Mouse (Mus musculus) intestine, postnatal 0 days (tissue): ENCODE results near the gene Ubc. TPM values are rescaled to one million over a fixed set of nuclear protein-coding genes. Genes with fewer than 3 reads are reported as not detected.

Experiments used
- ATAC-seq: fragments of 200-750 bp; cut with Nextera tagmentation; 2 replicates; pipeline ENCODE4 v1.8.0; 2017; ENCODE audit warnings: mild to moderate bottlenecking, moderate TSS enrichment, moderate library complexity
- H3K27ac ChIP-seq: fragments of 300-500 bp; sonication (generic); 2 replicates; pipeline ENCODE4 v1.5.1; 2014; ENCODE audit warnings: mild to moderate bottlenecking, low read depth, low read length, moderate library complexity
- H3K27me3 ChIP-seq: fragments of 300-500 bp; sonication (generic); replicated peaks from 2 replicates; pipeline ENCODE4 v1.6.1; 2014; ENCODE audit warnings: low read length, mixed read lengths; ENCODE audit not compliant: control insufficient read depth, insufficient read depth
- H3K36me3 ChIP-seq: fragments of 300-500 bp; sonication (generic); 2 replicates; pipeline ENCODE4 v1.6.1; 2014; ENCODE audit warnings: mild to moderate bottlenecking, moderate library complexity; ENCODE audit not compliant: control insufficient read depth, insufficient read depth
- H3K4me1 ChIP-seq: fragments of 300-500 bp; sonication (generic); replicated peaks from 2 replicates; pipeline ENCODE4 v1.6.1; 2014; ENCODE audit warnings: antibody characterized with exemption, low read length, mixed read lengths; ENCODE audit not compliant: control insufficient read depth, insufficient read depth
- H3K4me2 ChIP-seq: fragments of 300-500 bp; sonication (generic); replicated peaks from 2 replicates; pipeline ENCODE4 v1.6.1; 2014; ENCODE audit warnings: low read depth, mild to moderate bottlenecking, moderate library complexity
- H3K4me3 ChIP-seq: fragments of 300-500 bp; sonication (generic); 2 replicates; pipeline ENCODE4 v1.5.1; 2014; ENCODE audit warnings: low read depth, low read length
- H3K9ac ChIP-seq: fragments of 300-500 bp; sonication (generic); 2 replicates; pipeline ENCODE4 v1.6.1; 2014; ENCODE audit warnings: mild to moderate bottlenecking, low read depth, low read length
- H3K9me3 ChIP-seq: fragments of 300-500 bp; sonication (generic); 2 replicates; pipeline ENCODE4 v1.6.1; 2016; ENCODE audit warnings: mixed run types; ENCODE audit not compliant: control insufficient read depth
- CTCF ChIP-seq: sonication (generic); IDR thresholded peaks from 2 replicates; pipeline ENCODE4 v1.5.1; 2016; ENCODE audit warnings: low read depth, mild to moderate bottlenecking, control low read depth, antibody characterized with exemption, moderate library complexity
- WGBS: fragments of 180-500 bp; shearing (Covaris S2); extraction: QIAGEN DNeasy Blood & Tissue Kit; methylation state at CpG from one replicate; pipeline ENCODE4 v1.1.7; 2014; 5-methylcytosine and 5-hydroxymethylcytosine counted together
- polyA plus RNA-seq: library from polyadenylated mRNA; unstranded; fragments of >200 nt; fragmentation: Nextera tagmentation; extraction: Ambion mirVana; gene quantifications from 2 replicates; pipeline ENCODE4 v1.2.1, GENCODE M21; 2015

The Ubc gene
- polyA plus RNA-seq, 1 experiment from 2014 or later: 371 TPM

GRCm38 (mm10) chr5:125348487-125348886 lies 41.5 kb downstream of the Ubc start:
- H3K4me1 ChIP-seq: no peaks in the 10 kb centered on the region
- WGBS: 43% methylated on average over 8 of the region's 8 CpGs
- 0 out of 2 replicates have a peak, but pooled peaks cover 4% of the 10 kb centered on the region for H3K27me3 ChIP-seq
- no peak overlapping the region for H3K4me2 ChIP-seq
- H3K27ac ChIP-seq: no peak overlapping the region
- no peaks in the 10 kb centered on the region for H3K9me3 ChIP-seq
- H3K9ac ChIP-seq: no peak overlapping the region
- peak; percentile 50 for ATAC-seq
- peak; percentile 77 for TF ChIP-seq CTCF
- H3K4me3 ChIP-seq: no peak overlapping the region
- no peaks in the 10 kb centered on the region for H3K36me3 ChIP-seq

DNA sequence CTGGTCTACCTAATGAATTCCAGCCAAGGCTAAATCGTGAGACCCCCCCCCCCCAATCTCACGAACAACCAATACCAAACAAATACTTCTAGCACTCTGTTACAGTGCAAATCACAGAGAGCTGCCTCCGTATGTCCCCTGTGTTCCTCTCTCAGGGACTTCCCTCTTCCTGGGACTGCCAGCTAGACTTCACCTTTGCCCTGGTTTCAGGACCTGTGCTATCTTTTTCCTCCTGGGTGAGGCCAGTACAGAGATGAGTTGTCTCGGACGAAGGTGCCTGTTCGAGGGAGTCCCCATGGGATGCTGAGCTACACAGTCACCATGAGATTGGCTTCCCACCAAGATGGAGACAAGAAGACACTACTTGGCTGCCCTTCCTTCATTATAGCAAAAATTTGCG lies 41.9 kb downstream of the Ubc start:
- peak; percentile 75 for ATAC-seq
- Histone ChIP-seq H3K27ac (no peak overlapping the region), H3K9me3 (no peaks in the 10 kb centered on the region), H3K9ac (no peak overlapping the region), H3K36me3 (no peaks in the 10 kb centered on the region), H3K4me2 (no peak overlapping the region), H3K4me1 (no peaks in the 10 kb centered on the region), H3K4me3 (no peak overlapping the region), H3K27me3 (0 out of 2 replicates have a peak, but pooled peaks cover 4% of the 10 kb centered on the region)
- WGBS: 45% methylated on average over 7 of the region's 7 CpGs
- no peak for TF ChIP-seq CTCF

GRCm38 (mm10) chr5:125344296-125344695 lies 45.7 kb downstream of the Ubc start:
- H3K9ac ChIP-seq: no peak overlapping the region
- H3K27me3 ChIP-seq: 0 out of 2 replicates have a peak, but pooled peaks cover 4% of the 10 kb centered on the region
- no peak overlapping the region for H3K4me2 ChIP-seq
- H3K36me3 ChIP-seq: no peaks in the 10 kb centered on the region
- no peak overlapping the region for H3K4me3 ChIP-seq
- 91% methylated on average over 6 of the region's 6 CpGs for WGBS
- 0 out of 2 replicates have a peak, but pooled peaks cover 3% of the 10 kb centered on the region for H3K4me1 ChIP-seq
- no peak overlapping the region for H3K27ac ChIP-seq
- no peak for ATAC-seq
- no peaks in the 10 kb centered on the region for H3K9me3 ChIP-seq
- TF ChIP-seq CTCF: no peak

DNA sequence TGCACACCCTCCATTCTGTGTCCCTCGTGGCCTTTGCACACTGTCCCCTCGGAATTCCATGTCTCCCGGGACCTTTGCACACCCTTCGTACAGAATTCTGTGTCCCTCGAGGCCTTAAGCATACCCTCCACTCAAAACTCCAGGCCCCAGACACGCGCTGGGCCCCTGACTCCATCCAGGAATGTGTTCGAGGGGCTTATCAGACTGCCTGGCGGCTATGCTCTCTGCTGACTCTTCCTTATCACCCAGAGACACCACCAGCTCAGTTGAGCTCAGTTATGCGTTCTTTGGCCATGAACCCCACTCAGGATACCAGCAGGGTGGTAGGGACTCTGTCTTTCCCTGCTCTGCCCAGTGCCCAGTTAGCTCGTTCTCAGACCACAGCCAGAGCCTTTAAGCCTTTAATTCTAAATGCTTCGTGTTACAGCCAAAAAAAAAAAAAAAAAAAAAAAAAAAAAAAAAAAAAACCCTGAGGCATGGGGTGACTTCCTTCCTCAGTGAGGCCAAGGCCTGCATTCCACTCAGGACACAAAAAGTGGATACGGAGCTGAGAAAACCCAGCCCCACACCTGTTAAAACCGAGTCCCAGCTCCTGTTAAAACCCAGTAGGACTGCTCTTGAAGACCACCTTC lies 48.4 kb downstream of the Ubc start:
- no peak overlapping the region for H3K27ac ChIP-seq
- WGBS: 50% methylated on average over 14 of the region's 14 CpGs
- H3K4me3 ChIP-seq: peak overlapping the region; percentile 74
- ATAC-seq: no peak
- peak overlapping the region; percentile 99 for H3K4me2 ChIP-seq
- H3K27me3 ChIP-seq: no peaks in the 10 kb centered on the region
- H3K9ac ChIP-seq: peak overlapping the region; percentile 42; the same call in 1 of the 2 replicates
- no peaks in the 10 kb centered on the region for H3K9me3 ChIP-seq
- no peak for TF ChIP-seq CTCF
- H3K4me1 ChIP-seq: 0 out of 2 replicates have a peak, but pooled peaks cover 3% of the 10 kb centered on the region
- no peaks in the 10 kb centered on the region for H3K36me3 ChIP-seq

GRCm38 (mm10) chr5:125340547-125341262 lies 49.3 kb downstream of the Ubc start, which contains the start of gene Scarb1:
TSS of gene Scarb1 (minus strand) at chr5:125341094.
- TF ChIP-seq CTCF: 0 out of 2 replicates have a peak, but pooled peaks have one; percentile 1
- Histone ChIP-seq H3K9ac (peak within 1 kb of the TSS; percentile 71), H3K4me3 (peak within 1 kb of the TSS; percentile 74), H3K27ac (peak within 1 kb of the TSS; percentile 60; the same call in 1 of the 2 replicates), H3K4me2 (peak within 1 kb of the TSS; percentile 99), H3K36me3 (no peaks in the 10 kb centered on the region), H3K4me1 (0 out of 2 replicates have a peak, but pooled peaks cover 3% of the 10 kb centered on the region), H3K9me3 (no peaks in the 10 kb centered on the region), H3K27me3 (no peaks in the 10 kb centered on the region)
- 0% methylated on average over 41 of the region's 42 CpGs for WGBS
- peak; percentile 62 for ATAC-seq

DNA sequence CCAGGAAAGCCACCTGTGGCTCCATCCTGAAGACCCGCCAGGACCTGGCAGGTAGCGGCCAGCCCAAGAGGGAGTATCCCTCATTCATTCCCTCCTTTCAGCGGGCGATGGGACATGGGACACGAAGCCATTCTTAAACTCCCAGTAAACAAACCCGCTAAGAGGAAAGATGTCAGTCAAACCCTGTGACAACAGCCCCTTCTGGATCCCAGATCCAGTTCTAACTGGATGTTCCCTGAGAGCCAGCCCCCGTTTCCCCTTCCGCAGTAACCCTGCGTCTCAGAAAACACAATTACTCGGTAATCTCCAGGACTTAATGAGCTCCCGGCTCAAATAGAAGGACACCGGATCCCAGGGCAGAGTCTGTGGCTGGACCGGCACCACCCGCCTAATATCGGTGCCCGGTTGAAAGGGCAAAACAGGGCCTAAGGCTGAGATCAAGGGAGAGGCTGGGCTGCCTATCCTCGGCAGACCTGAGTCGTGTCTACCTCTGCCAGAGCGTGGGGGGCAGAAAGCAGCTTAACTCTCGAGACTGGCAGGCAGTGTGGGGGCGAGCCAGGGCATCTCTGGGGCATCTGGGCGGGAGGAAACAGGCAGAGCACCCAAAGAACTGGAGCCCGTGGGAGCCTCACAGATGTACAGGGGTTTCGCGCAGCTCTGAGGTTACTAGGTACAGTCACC lies 50.0 kb downstream of the Ubc start:
- H3K9me3 ChIP-seq: no peaks in the 10 kb centered on the region
- H3K9ac ChIP-seq: peak overlapping the region; percentile 71
- no peaks in the 10 kb centered on the region for H3K36me3 ChIP-seq
- H3K4me3 ChIP-seq: peak overlapping the region; percentile 74
- 10% methylated on average over 25 of the region's 25 CpGs for WGBS
- no peaks in the 10 kb centered on the region for H3K27me3 ChIP-seq
- TF ChIP-seq CTCF: no peak
- peak overlapping the region; percentile 99 for H3K4me2 ChIP-seq
- no peak for ATAC-seq
- no peak overlapping the region; the same call in 1 of the 2 replicates for H3K27ac ChIP-seq
- H3K4me1 ChIP-seq: 0 out of 2 replicates have a peak, but pooled peaks cover 3% of the 10 kb centered on the region
